Mouse (Mus musculus): Measurements from ENCODE around the gene Nol10.

DNA sequence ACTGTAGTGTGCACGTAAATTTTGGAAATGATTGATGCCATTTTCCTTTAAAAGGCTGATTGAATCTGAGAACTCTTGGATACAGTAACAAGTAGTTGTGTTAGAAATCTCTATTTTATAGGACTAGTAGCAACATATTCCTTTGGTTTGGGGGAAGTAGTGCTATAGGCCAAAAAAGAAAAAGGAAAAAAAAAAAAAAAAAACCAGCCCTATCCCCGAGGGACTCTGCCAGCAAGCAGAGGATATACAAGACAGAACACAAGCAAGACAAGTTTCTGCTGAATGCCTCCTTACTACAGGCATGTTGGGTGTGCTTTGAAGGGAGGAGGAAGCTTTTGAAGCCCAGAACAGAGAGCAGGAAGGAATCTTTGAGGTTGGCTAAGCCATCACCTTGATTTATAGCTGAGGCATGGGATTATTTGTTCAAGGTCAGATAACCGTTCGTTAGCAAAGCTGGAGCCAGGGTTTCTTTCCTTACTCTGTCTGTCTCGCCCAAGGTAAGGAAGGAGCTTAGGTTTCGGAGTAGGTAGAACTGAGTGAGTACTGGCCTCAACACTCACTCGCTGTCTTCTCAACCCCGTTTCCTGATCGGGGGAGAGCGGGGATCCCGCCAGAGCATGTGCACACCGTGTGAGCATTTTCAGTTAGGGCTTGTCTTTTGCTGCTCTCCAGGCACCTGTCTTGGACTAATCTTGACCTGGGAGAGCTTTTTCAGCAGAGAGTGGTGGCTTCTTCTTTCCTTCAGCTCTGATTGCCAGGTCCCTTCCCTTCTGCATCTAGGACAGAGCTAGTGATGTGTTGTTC is 39.3 kb downstream of the Nol10 start:
- TF ChIP-seq CTCF (IDR thresholded peaks at IDR 0.05; ENCODE audit: borderline replicate concordance, extremely low read depth, insufficient read depth, insufficient read length) (no peak), POLR2A (IDR thresholded peaks at IDR 0.05; ENCODE audit: borderline replicate concordance, extremely low read depth, insufficient read depth, insufficient read length, poor library complexity, severe bottlenecking) (no peak)
